Mouse (Mus musculus): ENCODE measurements at regions not wholly inside any gene's neighbourhood (a gene's known extent, or its start where the extent isn't known, plus 50 kb on each side); places are given as distances from the start of the nearest gene placed in this dataset.

DNA sequence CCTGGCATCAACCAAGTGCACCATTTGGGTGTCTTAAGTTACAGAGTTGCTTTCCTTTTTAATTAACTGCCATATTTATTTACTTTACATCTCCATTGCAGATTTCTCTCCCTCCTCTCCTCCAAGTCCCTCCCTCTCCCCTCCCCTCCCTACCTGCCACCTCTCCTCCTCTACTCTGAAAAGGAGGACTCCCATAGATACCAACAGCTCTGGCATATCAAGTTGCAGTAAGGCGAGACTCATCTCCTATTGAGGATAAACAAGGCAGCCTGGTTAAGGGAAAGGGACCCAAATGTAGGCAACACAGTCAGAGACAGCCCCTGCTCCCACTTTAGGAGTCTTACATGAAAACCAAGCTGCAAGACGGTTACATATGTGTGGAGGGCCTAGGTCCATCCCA, 263.3 kb upstream of the Slc7a11 start:
- TF ChIP-seq EP300 (IDR thresholded peaks at IDR 0.05; ENCODE audit: low read depth in 1 of 2, low read length in 2 of 2) (no peak), KAT2A (conservative IDR thresholded peaks at IDR 0.05; ENCODE audit: low read depth, low read length) (no peak), USF1 (IDR thresholded peaks at IDR 0.05; ENCODE audit: low read depth, low read length) (no peak), RAD21 (IDR thresholded peaks at IDR 0.05; ENCODE audit: low read depth, low read length) (no peak), USF2 (IDR thresholded peaks at IDR 0.05; ENCODE audit: borderline replicate concordance in 1 of 2, insufficient read depth in 1 of 2, low read depth in 1 of 2, low read length in 2 of 2) (no peak), NELFE (IDR thresholded peaks at IDR 0.05; ENCODE audit: low read depth, low read length) (no peak), MYB (IDR thresholded peaks at IDR 0.05; ENCODE audit: low read depth, low read length) (no peak)
- peaks cover 0 to 2% of the 10 kb centered on the region in 2 experiments; a peak in 2 of 4 replicates for H3K27me3 ChIP-seq (ENCODE audit: control insufficient read depth in 1 of 2, insufficient read depth in 2 of 2, low read length in 2 of 2)
- no peak overlapping the region for H3K9ac ChIP-seq (ENCODE audit: control insufficient read depth, low read depth, low read length, poor library complexity, severe bottlenecking)
- no peaks in the 10 kb centered on the region for H3K9me3 ChIP-seq (replicated peaks; ENCODE audit: insufficient read depth, low read length)
- H3K27ac ChIP-seq (ENCODE audit: control insufficient read depth, low read depth, low read length) = no peak overlapping the region
- DNase-seq (ENCODE audit: low read depth, low spot score) = no peak
- no peaks in the 10 kb centered on the region for H3K79me2 ChIP-seq (ENCODE audit: control insufficient read depth, insufficient read depth, low read length, poor library complexity)
- no peaks in the 10 kb centered on the region for H3K4me1 ChIP-seq (ENCODE audit: control insufficient read depth in 1 of 2, insufficient read depth in 2 of 2, low read length in 2 of 2)
- no peaks in the 10 kb centered on the region for H3K36me3 ChIP-seq (ENCODE audit: control insufficient read depth in 1 of 2, insufficient read depth in 2 of 2, low read length in 2 of 2)
- no peak overlapping the region for H3K4me3 ChIP-seq (ENCODE audit: control insufficient read depth in 1 of 2, insufficient read depth in 1 of 2, low read depth in 2 of 2, low read length in 2 of 2)

DNA sequence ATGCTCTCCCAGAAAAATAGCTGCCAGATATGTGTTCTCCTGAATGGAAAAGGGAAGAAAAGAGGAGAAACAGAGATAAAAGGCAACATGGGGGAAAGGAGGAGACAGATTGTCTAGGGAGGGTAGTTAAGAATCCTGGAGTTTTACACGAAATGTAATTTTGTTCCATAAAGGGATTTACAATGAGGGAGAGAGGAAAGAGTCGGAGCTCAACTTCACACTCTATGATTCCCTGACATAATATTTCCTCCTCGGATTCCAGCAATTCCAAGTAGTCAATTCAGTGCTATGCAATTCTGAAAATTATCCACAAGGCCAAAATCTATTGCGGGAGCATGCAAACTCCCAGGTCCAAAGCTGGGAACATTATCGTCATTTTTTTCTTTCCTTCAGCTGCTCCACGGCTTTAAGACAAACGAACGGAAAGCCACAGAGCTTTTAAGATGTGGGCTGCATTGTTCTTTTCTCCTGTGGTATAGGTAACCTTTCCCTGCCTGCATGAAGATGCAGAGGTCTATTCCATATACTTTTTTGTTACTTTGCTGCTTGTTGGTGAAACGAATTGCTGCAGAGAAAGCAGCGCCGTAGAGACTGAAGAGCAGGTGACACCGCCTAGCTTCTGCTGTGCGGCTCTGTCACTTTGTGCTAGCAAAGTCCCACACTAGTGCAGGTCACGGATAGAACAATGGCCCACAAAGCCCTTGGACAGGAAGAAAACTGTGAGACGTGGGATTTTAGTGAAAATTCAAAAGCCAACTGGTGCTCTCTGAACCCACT, 251.7 kb upstream of the Slc7a11 start:
- H3K27ac ChIP-seq (ENCODE audit: control insufficient read depth, low read depth, low read length) = no peak overlapping the region
- H3K4me3 ChIP-seq (ENCODE audit: control insufficient read depth in 1 of 2, insufficient read depth in 1 of 2, low read depth in 2 of 2, low read length in 2 of 2) = no peak overlapping the region
- no peaks in the 10 kb centered on the region for H3K79me2 ChIP-seq (ENCODE audit: control insufficient read depth, insufficient read depth, low read length, poor library complexity)
- no peak for DNase-seq (ENCODE audit: low read depth, low spot score)
- H3K9me3 ChIP-seq (replicated peaks; ENCODE audit: insufficient read depth, low read length) = no peaks in the 10 kb centered on the region
- H3K36me3 ChIP-seq (ENCODE audit: control insufficient read depth in 1 of 2, insufficient read depth in 2 of 2, low read length in 2 of 2) = no peaks in the 10 kb centered on the region
- H3K9ac ChIP-seq (ENCODE audit: control insufficient read depth, low read depth, low read length, poor library complexity, severe bottlenecking) = no peak overlapping the region
- no peak for TF ChIP-seq CHD1 (IDR thresholded peaks at IDR 0.05; ENCODE audit: low read depth, low read length)
- TF ChIP-seq CTCF (IDR thresholded peaks at IDR 0.05 in 2 of 3, conservative IDR thresholded peaks at IDR 0.05 in 1 of 3; ENCODE audit: control insufficient read depth in 1 of 3, insufficient read depth in 1 of 3, low read depth in 2 of 3, low read length in 3 of 3, poor library complexity in 1 of 3, severe bottlenecking in 1 of 3) = no peak
- no peak for TF ChIP-seq RAD21 (IDR thresholded peaks at IDR 0.05; ENCODE audit: low read depth, low read length)
- no peak for TF ChIP-seq GATA1 (IDR thresholded peaks at IDR 0.05; ENCODE audit: low read depth, low read length)
- no peak for TF ChIP-seq BHLHE40 (IDR thresholded peaks at IDR 0.05; ENCODE audit: borderline replicate concordance, low read depth, low read length)
- TF ChIP-seq POLR2AphosphoS2 (IDR thresholded peaks at IDR 0.05; ENCODE audit: low read length) = no peak
- TF ChIP-seq HCFC1 (IDR thresholded peaks at IDR 0.05; ENCODE audit: low read depth, low read length) = no peak
- no peak for TF ChIP-seq POLR2A (IDR thresholded peaks at IDR 0.05; ENCODE audit: control insufficient read depth in 1 of 2, insufficient read depth in 1 of 2, low read depth in 1 of 2, low read length in 2 of 2, poor library complexity in 1 of 2)
- no peak for TF ChIP-seq RCOR1 (IDR thresholded peaks at IDR 0.05; ENCODE audit: low read depth, low read length)
- TF ChIP-seq MAZ (IDR thresholded peaks at IDR 0.05; ENCODE audit: low read depth, low read length) = no peak
- TF ChIP-seq ZNF384 (IDR thresholded peaks at IDR 0.05; ENCODE audit: low read depth, low read length) = no peak
- TF ChIP-seq USF2 (IDR thresholded peaks at IDR 0.05; ENCODE audit: borderline replicate concordance in 1 of 2, insufficient read depth in 1 of 2, low read depth in 1 of 2, low read length in 2 of 2) = no peak
- TF ChIP-seq MXI1 (IDR thresholded peaks at IDR 0.05; ENCODE audit: low read depth, low read length) = no peak
- TF ChIP-seq TAL1 (IDR thresholded peaks at IDR 0.05; ENCODE audit: low read length) = no peak
- TF ChIP-seq TCF12 (IDR thresholded peaks at IDR 0.05; ENCODE audit: low read depth, low read length) = no peak
- TF ChIP-seq E2F4 (IDR thresholded peaks at IDR 0.05; ENCODE audit: borderline replicate concordance, low read depth, low read length) = no peak
- TF ChIP-seq MYC (IDR thresholded peaks at IDR 0.05; ENCODE audit: low read depth, low read length) = no peak
- TF ChIP-seq SIN3A (IDR thresholded peaks at IDR 0.05; ENCODE audit: low read length) = no peak
- no peak for TF ChIP-seq NRF1 (IDR thresholded peaks at IDR 0.05; ENCODE audit: insufficient read depth, low read depth, low read length, poor library complexity, severe bottlenecking)
- no peak for TF ChIP-seq MEF2A (IDR thresholded peaks at IDR 0.05; ENCODE audit: extremely low read depth, insufficient replicate concordance, low read depth, low read length, poor library complexity, severe bottlenecking)
- no peaks in the 10 kb centered on the region for H3K27me3 ChIP-seq (ENCODE audit: control insufficient read depth in 1 of 2, insufficient read depth in 2 of 2, low read length in 2 of 2)
- H3K4me1 ChIP-seq (ENCODE audit: control insufficient read depth in 1 of 2, insufficient read depth in 2 of 2, low read length in 2 of 2) = no peaks in the 10 kb centered on the region

Data from MEL (cell line).